Mouse (Mus musculus): ENCODE measurements around the gene Fam219b. TPM values are rescaled to one million over a fixed set of nuclear protein-coding genes. Genes with fewer than 3 reads are reported as not detected.

Gene Fam219b
- total RNA-seq, 2 experiments from 2014 or later = 7.5 to 11.4 TPM

GRCm38 (mm10) chr9:57523754-57524153 is 13.6 kb upstream of the Fam219b start:
- no peak; the same call in 1 of the 2 replicates for ATAC-seq (replicated peaks; ENCODE audit: poor library complexity, severe bottlenecking)

GRCm38 (mm10) chr9:57524439-57524838 is 12.9 kb upstream of the Fam219b start:
- ATAC-seq (replicated peaks; ENCODE audit: poor library complexity, severe bottlenecking) = peak; percentile 67

GRCm38 (mm10) chr9:57525516-57525915 is 11.8 kb upstream of the Fam219b start:
- ATAC-seq (replicated peaks; ENCODE audit: poor library complexity, severe bottlenecking) = peak; percentile 24

GRCm38 (mm10) chr9:57526435-57526834 is 10.9 kb upstream of the Fam219b start:
- no peak for ATAC-seq (replicated peaks; ENCODE audit: poor library complexity, severe bottlenecking)

- ATAC-seq (replicated peaks; ENCODE audit: poor library complexity, severe bottlenecking) = no peak
Observed at GRCm38 (mm10) chr9:57531946-57532345, 5.4 kb upstream of the Fam219b start.

GRCm38 (mm10) chr9:57536362-57536761 is 966 bp upstream of the Fam219b start:
- no peak for ATAC-seq (replicated peaks; ENCODE audit: poor library complexity, severe bottlenecking)

- ATAC-seq (replicated peaks; ENCODE audit: poor library complexity, severe bottlenecking) = 0 out of 2 replicates have a peak, but pooled peaks have one; percentile 6
Observed at GRCm38 (mm10) chr9:57537728-57538181, 427 bp downstream of the Fam219b start.

GRCm38 (mm10) chr9:57539550-57539949 is 2.2 kb downstream of the Fam219b start:
- ATAC-seq (replicated peaks; ENCODE audit: poor library complexity, severe bottlenecking) = no peak

GRCm38 (mm10) chr9:57541312-57541711 is 4.0 kb downstream of the Fam219b start:
- ATAC-seq (replicated peaks; ENCODE audit: poor library complexity, severe bottlenecking) = 0 out of 2 replicates have a peak, but pooled peaks have one; percentile 31

GRCm38 (mm10) chr9:57543951-57544350 is 6.6 kb downstream of the Fam219b start:
- no peak for ATAC-seq (replicated peaks; ENCODE audit: poor library complexity, severe bottlenecking)

- no peak for ATAC-seq (replicated peaks; ENCODE audit: poor library complexity, severe bottlenecking)
Observed at GRCm38 (mm10) chr9:57547287-57547686, 10.0 kb downstream of the Fam219b start.

- no peak for ATAC-seq (replicated peaks; ENCODE audit: poor library complexity, severe bottlenecking)
Observed at GRCm38 (mm10) chr9:57547869-57548268, 10.5 kb downstream of the Fam219b start.

GRCm38 (mm10) chr9:57549186-57549585 is 11.9 kb downstream of the Fam219b start:
- ATAC-seq (replicated peaks; ENCODE audit: poor library complexity, severe bottlenecking) = no peak

- no peak for ATAC-seq (replicated peaks; ENCODE audit: poor library complexity, severe bottlenecking)
Observed at GRCm38 (mm10) chr9:57550126-57550862, 13.0 kb downstream of the Fam219b start.

- ATAC-seq (replicated peaks; ENCODE audit: poor library complexity, severe bottlenecking) = peak; percentile 54
Observed at GRCm38 (mm10) chr9:57552139-57552887, 15.0 kb downstream of the Fam219b start, which contains the start of gene Mpi. Mpi (minus strand) TSS chr9:57552763.

- ATAC-seq (replicated peaks; ENCODE audit: poor library complexity, severe bottlenecking) = no peak
Observed at GRCm38 (mm10) chr9:57553119-57553518, 15.8 kb downstream of the Fam219b start.

GRCm38 (mm10) chr9:57554753-57555152 is 17.4 kb downstream of the Fam219b start:
- no peak for ATAC-seq (replicated peaks; ENCODE audit: poor library complexity, severe bottlenecking)

GRCm38 (mm10) chr9:57557215-57557614 is 19.9 kb downstream of the Fam219b start:
- ATAC-seq (replicated peaks; ENCODE audit: poor library complexity, severe bottlenecking) = no peak

- ATAC-seq (replicated peaks; ENCODE audit: poor library complexity, severe bottlenecking) = no peak
Observed at GRCm38 (mm10) chr9:57558625-57559024, 21.3 kb downstream of the Fam219b start.

GRCm38 (mm10) chr9:57559568-57559967 is 22.2 kb downstream of the Fam219b start:
- ATAC-seq (replicated peaks; ENCODE audit: poor library complexity, severe bottlenecking) = no peak

GRCm38 (mm10) chr9:57560263-57560662 is 22.9 kb downstream of the Fam219b start:
- ATAC-seq (replicated peaks; ENCODE audit: poor library complexity, severe bottlenecking) = no peak

All from granulocyte monocyte progenitor cell, adult 5-6 weeks (primary cell).